Mouse (Mus musculus): ENCODE data around the gene Hoxb13.

The Hoxb13 gene

DNA sequence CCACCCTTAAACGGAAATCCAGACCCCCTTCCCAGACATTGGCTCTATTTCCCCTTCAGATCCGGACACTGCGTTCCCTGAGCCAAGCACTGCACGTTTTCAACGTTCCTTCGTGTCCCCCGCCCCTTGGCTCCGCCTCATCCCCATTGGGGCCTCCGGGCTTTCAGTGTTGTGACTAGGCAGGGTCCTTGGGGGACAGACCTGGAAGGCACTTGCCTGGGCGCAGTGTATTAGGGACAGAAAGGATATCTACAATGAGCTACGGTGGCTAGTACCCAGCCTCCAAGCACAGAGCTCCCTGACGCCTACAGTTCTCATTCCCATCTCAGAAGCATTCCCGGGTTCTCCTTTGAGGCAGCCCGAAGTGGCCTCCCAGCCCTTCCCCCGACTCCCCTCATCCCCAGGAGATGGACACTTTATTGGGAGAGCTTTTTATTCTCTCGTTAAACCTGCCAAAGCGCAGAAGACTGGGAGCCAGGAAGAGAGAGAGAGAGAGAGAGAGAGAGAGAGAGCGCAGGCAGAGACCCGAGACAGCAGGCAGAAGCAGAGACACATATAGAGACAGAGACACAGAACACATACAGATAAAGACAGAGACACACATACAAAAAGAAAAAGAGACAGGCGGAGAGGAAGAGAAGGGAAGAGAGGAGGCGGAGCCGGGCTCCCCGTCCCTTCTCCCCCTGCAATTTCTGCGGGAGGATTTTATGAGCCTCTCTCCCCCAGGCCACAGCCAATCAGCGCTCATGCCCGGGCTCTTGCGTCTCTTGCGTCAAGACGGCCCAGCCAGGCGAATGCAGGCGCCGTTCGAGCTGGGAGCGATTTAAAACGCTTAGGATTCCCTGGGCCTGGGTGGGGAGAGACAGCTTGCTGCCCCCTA lies at the start of gene Hoxb13:
TSS of gene Hoxb13 (plus strand) at position 796 of the 880 bp plus-strand sequence.
- no peak for DNase-seq

GRCm38 (mm10) chr11:96145622-96146270 lies 48.4 kb upstream of the Hoxb13 start:
- peak; percentile 28 to 44 for DNase-seq

GRCm38 (mm10) chr11:96147471-96147870 lies 46.6 kb upstream of the Hoxb13 start:
- DNase-seq, result no peak

GRCm38 (mm10) chr11:96164769-96165168 lies 29.3 kb upstream of the Hoxb13 start:
- no peak for DNase-seq

- no peak for DNase-seq
These were observed 26.0 kb upstream of the Hoxb13 start for GRCm38 (mm10) chr11:96168125-96168524.

DNA sequence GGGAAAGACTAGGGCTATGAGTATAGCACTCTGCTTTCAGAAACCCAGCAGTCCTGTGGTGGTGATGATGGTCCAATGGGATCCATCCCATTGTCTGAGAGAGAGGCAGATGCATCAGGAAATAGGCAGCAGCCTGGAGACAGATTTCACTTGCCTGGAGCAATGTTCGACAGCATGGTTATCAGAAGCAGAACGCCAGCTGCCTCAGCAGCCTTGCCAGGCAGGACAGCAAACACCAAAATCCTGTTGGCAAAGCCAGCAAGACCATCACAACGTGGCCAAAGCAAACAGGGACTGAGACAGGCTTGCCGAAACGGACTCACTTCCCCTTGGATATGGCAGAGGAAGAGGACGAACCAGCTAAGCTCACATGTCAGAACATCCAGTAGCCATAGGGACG lies 25.1 kb upstream of the Hoxb13 start:
- DNase-seq, result no peak

DNA sequence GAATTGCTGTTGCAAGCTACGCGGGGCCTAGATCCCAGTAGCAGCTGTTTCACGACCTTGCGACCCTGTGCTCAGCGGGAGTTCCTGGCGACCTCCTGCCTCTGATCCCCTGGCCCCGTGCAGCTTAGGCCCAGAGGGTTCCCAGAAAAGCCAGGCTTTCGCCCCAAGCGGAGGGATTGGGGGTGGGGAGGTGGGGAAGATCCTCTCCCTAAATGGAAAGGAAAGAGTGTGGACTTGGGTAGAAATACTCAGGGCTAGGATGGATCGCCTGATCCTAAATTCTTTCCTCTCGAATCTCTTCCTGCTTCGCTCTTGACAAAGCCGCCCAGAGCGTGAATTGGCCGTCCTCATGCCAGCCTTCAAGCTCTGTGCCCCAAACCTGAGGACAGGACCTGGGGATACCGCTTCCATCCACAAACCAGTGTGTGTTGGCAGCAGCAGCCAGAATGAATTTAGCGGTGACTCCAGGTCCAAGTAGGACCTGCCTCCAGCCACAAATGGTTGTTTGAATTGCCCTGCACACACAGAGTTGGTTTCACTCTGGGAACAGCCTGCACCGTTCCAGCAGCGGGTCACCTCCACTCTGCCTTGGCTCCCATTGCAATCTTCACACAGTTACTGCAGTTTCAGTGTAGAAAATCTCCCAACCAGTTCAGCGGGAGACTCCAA lies 23.3 kb upstream of the Hoxb13 start:
- DNase-seq, result no peak

DNA sequence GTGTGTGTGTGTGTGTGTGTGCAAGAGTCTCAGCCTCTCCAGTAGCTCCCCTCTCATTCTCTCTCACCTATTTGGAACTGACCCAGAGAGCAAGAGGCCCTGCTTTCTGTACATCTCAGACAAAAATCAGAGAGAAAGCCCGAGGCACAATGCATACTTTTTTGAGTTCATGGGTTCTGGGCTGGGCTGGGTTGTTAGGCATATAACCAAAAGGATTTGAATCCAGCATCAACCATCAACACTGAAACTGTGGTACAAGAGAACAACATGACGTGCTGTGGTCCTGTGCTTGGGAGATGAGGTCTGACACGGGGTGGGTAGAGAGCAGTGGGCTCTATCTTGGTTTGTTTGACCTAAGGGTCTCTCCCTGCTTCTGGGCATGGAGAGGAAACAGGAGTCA lies 22.5 kb upstream of the Hoxb13 start:
- DNase-seq, result no peak

- no peak for DNase-seq
These were observed 21.4 kb upstream of the Hoxb13 start for GRCm38 (mm10) chr11:96172511-96173287.

- DNase-seq, result no peak
These were observed 20.8 kb upstream of the Hoxb13 start for GRCm38 (mm10) chr11:96173288-96173840.

GRCm38 (mm10) chr11:96174881-96175280 lies 19.2 kb upstream of the Hoxb13 start:
- no peak for DNase-seq

GRCm38 (mm10) chr11:96175511-96175910 lies 18.6 kb upstream of the Hoxb13 start:
- DNase-seq, result no peak

DNA sequence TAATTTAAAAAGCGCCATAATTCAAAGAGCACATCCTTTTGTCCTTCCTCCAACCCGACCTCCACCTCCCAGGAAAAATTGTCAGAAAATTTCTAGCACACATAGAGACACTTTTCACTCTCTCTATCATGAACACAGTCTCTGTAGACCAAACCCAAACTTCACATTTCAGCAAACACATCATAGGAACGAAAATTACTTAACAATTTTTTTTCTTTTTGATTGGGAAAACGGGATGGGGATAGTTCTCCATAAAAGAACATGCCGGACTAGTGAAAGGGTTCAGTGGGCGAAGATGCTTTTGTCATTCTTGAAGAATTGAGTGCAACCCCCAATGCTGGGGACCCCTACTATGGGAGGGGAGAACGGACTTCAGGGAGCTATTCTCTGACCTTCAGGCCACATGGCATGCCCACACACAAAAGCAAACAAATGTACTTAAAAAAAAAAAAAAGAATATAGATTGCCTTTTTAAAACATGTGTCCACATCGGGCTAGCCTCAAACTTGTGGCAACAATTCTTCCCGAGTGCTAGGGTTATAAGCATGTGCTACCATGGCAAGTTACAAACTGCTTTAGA lies 18.1 kb upstream of the Hoxb13 start:
- DNase-seq, result no peak

- DNase-seq, result no peak
These were observed 17.3 kb upstream of the Hoxb13 start for GRCm38 (mm10) chr11:96176841-96177240.

- DNase-seq, result no peak
These were observed 16.5 kb upstream of the Hoxb13 start for GRCm38 (mm10) chr11:96177546-96178174.

GRCm38 (mm10) chr11:96178356-96178755 lies 15.8 kb upstream of the Hoxb13 start:
- DNase-seq, result no peak

DNA sequence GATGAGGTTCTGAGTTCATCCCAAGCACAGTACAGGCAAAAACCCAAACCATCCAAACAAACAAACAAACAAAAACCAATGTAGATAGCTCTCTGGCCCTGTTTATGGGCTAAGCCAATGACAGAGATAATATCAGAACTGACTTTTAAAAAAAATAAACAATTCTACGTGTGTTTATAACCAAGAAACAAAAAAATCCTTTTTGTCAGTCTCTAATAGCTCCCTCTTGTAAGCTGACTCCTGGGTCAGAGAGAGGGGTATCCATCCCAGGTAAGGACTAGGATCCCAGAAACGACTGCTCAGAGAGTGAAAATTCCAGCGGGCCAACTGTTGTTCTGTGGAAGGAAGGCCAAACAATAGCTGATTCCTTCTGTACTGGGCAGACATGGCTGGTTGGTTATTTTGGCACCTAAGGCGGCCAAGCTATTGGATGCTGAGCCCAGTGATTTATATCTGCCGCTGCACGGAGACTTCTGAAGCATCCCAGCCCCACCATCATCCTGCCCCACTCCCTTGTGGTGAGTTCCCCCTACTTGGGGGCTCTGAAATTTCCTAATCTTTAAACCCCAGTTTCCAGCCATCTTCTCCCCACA lies 15.1 kb upstream of the Hoxb13 start:
- DNase-seq, result no peak

DNA sequence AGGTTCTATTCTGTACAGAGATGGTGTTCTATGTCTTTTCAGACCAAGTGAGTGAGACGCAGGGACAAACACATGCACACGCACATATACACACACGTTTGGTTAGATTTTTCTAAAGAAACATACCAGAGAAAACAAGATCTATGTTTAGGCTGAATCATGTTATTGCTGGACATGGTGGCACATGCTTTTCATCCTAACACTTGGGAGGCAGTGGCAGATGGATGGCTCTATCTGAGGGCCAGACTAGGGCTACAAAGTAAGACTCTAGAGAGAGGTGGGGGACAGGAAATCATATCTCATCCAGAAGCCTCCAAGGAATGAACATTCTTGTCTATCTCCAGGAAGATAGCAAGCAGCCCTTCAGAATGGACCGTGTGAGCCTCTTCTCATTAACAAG lies 13.1 kb upstream of the Hoxb13 start:
- DNase-seq, result no peak

DNA sequence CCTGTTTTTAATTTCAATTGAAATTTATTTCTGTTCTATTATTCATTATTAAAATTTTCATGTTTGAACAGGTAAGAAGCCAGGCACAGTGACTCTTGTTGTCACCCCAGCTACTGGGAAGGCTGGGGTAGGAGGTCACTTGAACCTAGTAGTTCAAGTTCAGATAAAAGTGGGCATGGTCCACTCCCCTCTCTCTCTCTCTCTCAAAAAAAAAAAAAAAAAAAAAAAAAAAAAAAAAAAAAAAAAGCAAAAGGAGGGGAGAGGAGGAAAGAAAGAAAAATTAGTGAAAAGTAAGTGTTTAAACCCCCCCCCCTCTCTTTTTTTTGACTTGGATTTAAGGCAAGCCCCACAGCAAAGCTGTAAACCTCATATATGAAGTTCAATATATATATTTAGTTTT lies 9.9 kb upstream of the Hoxb13 start:
- no peak for DNase-seq

GRCm38 (mm10) chr11:96187321-96187720 lies 6.8 kb upstream of the Hoxb13 start:
- DNase-seq, result no peak

- no peak for DNase-seq
These were observed 4.2 kb upstream of the Hoxb13 start for GRCm38 (mm10) chr11:96189810-96190522.
